ENCODE assay signal across 7 mouse cellular contexts in the genomic region with DNA sequence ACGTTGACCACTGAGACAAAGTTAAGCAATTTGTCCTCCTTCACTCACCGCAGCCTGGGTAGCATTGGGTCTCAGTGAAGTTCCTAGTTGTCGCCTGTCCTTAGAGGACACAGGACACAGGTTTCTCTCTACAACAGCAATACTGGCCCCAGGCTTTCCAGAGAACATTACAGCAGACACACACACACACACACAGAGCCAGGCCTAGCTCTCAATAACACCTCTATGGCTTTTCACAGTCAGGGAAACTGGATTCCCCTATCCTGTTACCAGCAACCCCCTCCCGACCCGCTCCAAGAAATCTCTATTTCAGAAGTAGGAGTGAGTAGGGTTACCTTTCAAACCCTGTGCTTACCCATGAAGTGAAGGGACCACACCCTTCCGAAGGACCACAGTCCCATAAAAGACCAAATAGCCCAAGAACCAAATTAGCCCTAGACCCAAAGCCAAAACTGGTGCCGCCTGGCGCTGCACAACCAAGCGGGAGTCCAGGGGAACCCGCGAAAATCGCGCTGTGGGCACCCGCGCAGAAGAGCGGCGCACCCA. TPM values are rescaled to one million over a fixed set of nuclear protein-coding genes. Genes with fewer than 3 reads are reported as not detected.
DNase-seq lines count a peak whose midpoint lies in the region; ATAC-seq and TF ChIP-seq lines count a peak whose summit lies in the region.

No protein-coding gene starts in this region.

- H3K27me3 ChIP-seq in forebrain, embryonic 11.5 days (ENCODE audit: control insufficient read depth, insufficient read depth, low read length) = peaks cover 11% of the 10 kb centered on the region
- peaks cover 28% of the 10 kb centered on the region; the same call in 1 of the 2 replicates for H3K27me3 ChIP-seq in limb, embryonic 14.5 days (ENCODE audit: control insufficient read depth, insufficient read depth, low read length)
- no peaks in the 10 kb centered on the region; the same call in 1 of the 2 replicates for H3K27me3 ChIP-seq in stomach, embryonic 16.5 days (ENCODE audit: control insufficient read depth, insufficient read depth, low read length)

- no peak; the same call in none of the 2 replicates for ATAC-seq in forebrain, embryonic 11.5 days (replicated peaks; ENCODE audit: low FRiP score)
- ATAC-seq in limb, embryonic 14.5 days (ENCODE audit: low FRiP score, low read depth) = peak; percentile 37; the same call in 1 of the 2 replicates
- no peak for ATAC-seq in stomach, embryonic 16.5 days (ENCODE audit: insufficient read depth, low FRiP score)

- H3K4me2 ChIP-seq in forebrain, embryonic 11.5 days (ENCODE audit: low read depth, low read length, severe bottlenecking) = peak overlapping the region; percentile 100
- H3K4me2 ChIP-seq in limb, embryonic 14.5 days (replicated peaks; ENCODE audit: low read depth, low read length, severe bottlenecking) = peak overlapping the region; percentile 94
- peak overlapping the region; percentile 98 for H3K4me2 ChIP-seq in stomach, embryonic 16.5 days (ENCODE audit: low read depth, low read length)

- H3K27ac ChIP-seq in forebrain, embryonic 11.5 days (ENCODE audit: low read depth, low read length) = no peak overlapping the region
- no peak overlapping the region for H3K27ac ChIP-seq in limb, embryonic 14.5 days (replicated peaks; ENCODE audit: low read depth, low read length)
- H3K27ac ChIP-seq in stomach, embryonic 16.5 days (ENCODE audit: low read length) = no peak overlapping the region

- H3K4me1 ChIP-seq in forebrain, embryonic 11.5 days (replicated peaks; ENCODE audit: control insufficient read depth, insufficient read depth, low read length) = peaks cover 4% of the 10 kb centered on the region; the same call in 1 of the 2 replicates
- H3K4me1 ChIP-seq in limb, embryonic 14.5 days (ENCODE audit: control insufficient read depth, insufficient read depth, low read length) = no peaks in the 10 kb centered on the region; the same call in 1 of the 2 replicates
- 0 out of 2 replicates have a peak, but pooled peaks cover 6% of the 10 kb centered on the region for H3K4me1 ChIP-seq in stomach, embryonic 16.5 days (ENCODE audit: control insufficient read depth, insufficient read depth, low read length)

- 17% methylated on average over 17 of the region's 17 CpGs for WGBS in forebrain, embryonic 11.5 days
- whole genome bisulfite sequencing in limb, embryonic 14.5 days = 16% methylated on average over 14 of the region's 17 CpGs
- 13% methylated on average over 17 of the region's 17 CpGs for WGBS in stomach, embryonic 16.5 days

- H3K9ac ChIP-seq in forebrain, embryonic 11.5 days (ENCODE audit: low read length) = peak overlapping the region; percentile 79
- peak overlapping the region; percentile 66 for H3K9ac ChIP-seq in limb, embryonic 14.5 days (ENCODE audit: low read depth, low read length, severe bottlenecking)
- H3K9ac ChIP-seq in stomach, embryonic 16.5 days (ENCODE audit: low read length) = peak overlapping the region; percentile 83

- peak overlapping the region; percentile 67 for H3K4me3 ChIP-seq in forebrain, embryonic 11.5 days (ENCODE audit: low read depth, low read length)
- peak overlapping the region; percentile 55 for H3K4me3 ChIP-seq in limb, embryonic 14.5 days (replicated peaks; ENCODE audit: low read length)
- peak overlapping the region; percentile 65 for H3K4me3 ChIP-seq in stomach, embryonic 16.5 days (replicated peaks; ENCODE audit: low read length)

- H3K36me3 ChIP-seq in forebrain, embryonic 11.5 days (ENCODE audit: control insufficient read depth, insufficient read depth, low read length) = no peaks in the 10 kb centered on the region
- H3K36me3 ChIP-seq in limb, embryonic 14.5 days (ENCODE audit: control insufficient read depth, insufficient read depth, low read length) = no peaks in the 10 kb centered on the region
- no peaks in the 10 kb centered on the region for H3K36me3 ChIP-seq in stomach, embryonic 16.5 days (ENCODE audit: control insufficient read depth, insufficient read depth, low read length)

- TF ChIP-seq POLR2A in limb, embryonic 14.5 days (IDR thresholded peaks at IDR 0.05; ENCODE audit: borderline replicate concordance, extremely low read depth, insufficient read depth, insufficient read length) = no peak

- peak; percentile 9 for DNase-seq in right cerebral cortex, adult 18-20 months
- no peak for DNase-seq in right cerebral cortex, postnatal 25 days
- DNase-seq in forebrain, embryonic 11.5 days (ENCODE audit: low spot score) = no peak
- DNase-seq in limb, embryonic 14.5 days (ENCODE audit: low spot score) = no peak
- DNase-seq in right cerebral cortex, postnatal 10 days (ENCODE audit: low spot score in 2 of 2) = no peak
- no peak for DNase-seq in adrenal gland, postnatal 4 days (ENCODE audit: low spot score in 2 of 2)

- no peaks in the 10 kb centered on the region for H3K9me3 ChIP-seq in forebrain, embryonic 11.5 days (ENCODE audit: control insufficient read depth, low read length)
- no peaks in the 10 kb centered on the region for H3K9me3 ChIP-seq in limb, embryonic 14.5 days (ENCODE audit: control insufficient read depth, low read length)
- H3K9me3 ChIP-seq in stomach, embryonic 16.5 days (replicated peaks; ENCODE audit: control insufficient read depth, low read length) = no peaks in the 10 kb centered on the region

RNA-seq across cellular contexts. Expression of a gene that starts 0.9 kb away (rescaled TPM):
- 16.7 and 17.7 TPM in 2 replicates for polyA plus RNA-seq in forebrain, embryonic 11.5 days (2014; fragmentation: Nextera tagmentation; extraction: Ambion mirVana)
- polyA plus RNA-seq in limb, embryonic 14.5 days (2012; rRNA removed) = 17.5 and 20.0 TPM in 2 replicates
- 34.8 and 36.5 TPM in 2 replicates for polyA plus RNA-seq in limb, embryonic 14.5 days (2014; fragmentation: Nextera tagmentation; extraction: Ambion mirVana)
- 24.3 and 26.4 TPM in 2 replicates for polyA plus RNA-seq in stomach, embryonic 16.5 days (2015; fragmentation: Nextera tagmentation; extraction: Ambion mirVana)
- 10 to 100 TPM; 49.5 to 53.4 TPM for total RNA-seq in adrenal gland, postnatal 4 days (2021)

RNA-seq across cellular contexts. Expression of a gene that starts 26.0 kb away (rescaled TPM):
- 21.5 and 24.7 TPM in 2 replicates for polyA plus RNA-seq in forebrain, embryonic 11.5 days (2014; fragmentation: Nextera tagmentation; extraction: Ambion mirVana)
- polyA plus RNA-seq in limb, embryonic 14.5 days (2012; rRNA removed) = 23.3 and 33.1 TPM in 2 replicates
- 55.7 and 55.8 TPM in 2 replicates for polyA plus RNA-seq in limb, embryonic 14.5 days (2014; fragmentation: Nextera tagmentation; extraction: Ambion mirVana)
- 101 and 105 TPM in 2 replicates for polyA plus RNA-seq in stomach, embryonic 16.5 days (2015; fragmentation: Nextera tagmentation; extraction: Ambion mirVana)
- total RNA-seq in adrenal gland, postnatal 4 days (2021) = 10 to 100 TPM; 24.2 to 38.7 TPM
